Mouse (Mus musculus): ENCODE results near the gene Gmeb2.

- TF ChIP-seq CTCF (IDR thresholded peaks at IDR 0.05; ENCODE audit: borderline replicate concordance, extremely low read depth, insufficient read depth, insufficient read length) (no peak), POLR2A (IDR thresholded peaks at IDR 0.05; ENCODE audit: borderline replicate concordance, extremely low read depth, insufficient read depth, insufficient read length, poor library complexity, severe bottlenecking) (no peak)
Observed at GRCm38 (mm10) chr2:181245031-181245430, 42.8 kb downstream of the Gmeb2 start.

Measured in brain, embryonic 14.5 days (tissue).